Mouse (Mus musculus): ENCODE results near the gene Slc2a9.

GRCm38 (mm10) chr5:38425569-38425968 is 77.4 kb downstream of the Slc2a9 start:
- TF ChIP-seq TAL1 (IDR thresholded peaks at IDR 0.05; ENCODE audit: low read length), result peak; percentile 57
- TF ChIP-seq GATA1 (IDR thresholded peaks at IDR 0.05; ENCODE audit: low read length), result no peak

Data from erythroblast, embryonic 14.5 days (primary cell).